Mouse (Mus musculus): ENCODE results near the gene Srgap2. TPM values are rescaled to one million over a fixed set of nuclear protein-coding genes. Genes with fewer than 3 reads are reported as not detected.
"Not testable (repeated sequence)": the region's sequence is repeated elsewhere in the genome, so short reads cannot be mapped to it uniquely, and the experiment has no call there.

Srgap2 gene
- total RNA-seq, 2 experiments from 2014 or later = 83.4 to 92.0 TPM

- peak overlapping the region; percentile 43 for H3K4me3 ChIP-seq
- TF ChIP-seq CTCF (conservative IDR thresholded peaks at IDR 0.05) = no peak
- no peak overlapping the region for H3K27ac ChIP-seq
- no peak for DNase-seq (ENCODE audit: low spot score in 2 of 2)
Observed at GRCm38 (mm10) chr1:131278606-131279455, 248.3 kb downstream of the Srgap2 start.

- TF ChIP-seq CTCF (conservative IDR thresholded peaks at IDR 0.05) = no peak
- DNase-seq (ENCODE audit: low spot score in 2 of 2) = no peak
- no peak overlapping the region for H3K27ac ChIP-seq
- no peak overlapping the region for H3K4me3 ChIP-seq
Observed at GRCm38 (mm10) chr1:131276831-131277230, 250.3 kb downstream of the Srgap2 start.

GRCm38 (mm10) chr1:131275577-131275976, 251.6 kb downstream of the Srgap2 start:
- no peak for DNase-seq (ENCODE audit: low spot score in 2 of 2)
- Histone ChIP-seq H3K4me3 (no peak overlapping the region), H3K27ac (no peak overlapping the region)
- TF ChIP-seq CTCF (conservative IDR thresholded peaks at IDR 0.05) = no peak

GRCm38 (mm10) chr1:131274725-131275539, 252.2 kb downstream of the Srgap2 start:
- no peak overlapping the region for H3K27ac ChIP-seq
- TF ChIP-seq CTCF (conservative IDR thresholded peaks at IDR 0.05) = peak; percentile 14; the same call in 1 of the 2 replicates
- DNase-seq (ENCODE audit: low spot score in 2 of 2) = no peak
- no peak overlapping the region for H3K4me3 ChIP-seq

GRCm38 (mm10) chr1:131269797-131270578, 257.2 kb downstream of the Srgap2 start:
- peak; percentile 98 for TF ChIP-seq CTCF (conservative IDR thresholded peaks at IDR 0.05)
- DNase-seq (ENCODE audit: low spot score in 2 of 2) = peak; percentile 65 to 84
- Histone ChIP-seq H3K27ac (no peak overlapping the region), H3K4me3 (no peak overlapping the region)

GRCm38 (mm10) chr1:131268776-131269175, 258.4 kb downstream of the Srgap2 start:
- Histone ChIP-seq H3K4me3 (no peak overlapping the region), H3K27ac (no peak overlapping the region)
- no peak for TF ChIP-seq CTCF (conservative IDR thresholded peaks at IDR 0.05)
- no peak for DNase-seq (ENCODE audit: low spot score in 2 of 2)

GRCm38 (mm10) chr1:131263905-131264304, 263.2 kb downstream of the Srgap2 start:
- TF ChIP-seq CTCF (conservative IDR thresholded peaks at IDR 0.05) = no peak
- no peak overlapping the region for H3K27ac ChIP-seq
- DNase-seq (ENCODE audit: low spot score in 2 of 2) = no peak
- no peak overlapping the region for H3K4me3 ChIP-seq

- TF ChIP-seq CTCF (conservative IDR thresholded peaks at IDR 0.05) = peak; percentile 94
- DNase-seq (ENCODE audit: low spot score in 2 of 2) = peak in 1 of 2 experiments; percentile 77
- no peak overlapping the region for H3K27ac ChIP-seq
- H3K4me3 ChIP-seq = no peak overlapping the region
Observed at GRCm38 (mm10) chr1:131260309-131260656, 266.9 kb downstream of the Srgap2 start.

- DNase-seq (ENCODE audit: low spot score in 2 of 2) = peak in 1 of 2 experiments; percentile 21
- Histone ChIP-seq H3K27ac (no peak overlapping the region), H3K4me3 (no peak overlapping the region)
- no peak for TF ChIP-seq CTCF (conservative IDR thresholded peaks at IDR 0.05)
Observed at GRCm38 (mm10) chr1:131259632-131260308, 267.4 kb downstream of the Srgap2 start.

GRCm38 (mm10) chr1:131257288-131257687, 269.9 kb downstream of the Srgap2 start:
- no peak for TF ChIP-seq CTCF (conservative IDR thresholded peaks at IDR 0.05)
- no peak overlapping the region for H3K4me3 ChIP-seq

GRCm38 (mm10) chr1:131252516-131253250, 274.5 kb downstream of the Srgap2 start:
- not testable (repeated sequence) for H3K4me3 ChIP-seq; H3K27ac ChIP-seq; DNase-seq (ENCODE audit: low spot score in 2 of 2)

More at GRCm38 (mm10) chr1:131257288-131257687, 269.9 kb downstream of the Srgap2 start:
- H3K27ac ChIP-seq = no peak overlapping the region
- DNase-seq (ENCODE audit: low spot score in 2 of 2) = no peak
